Mouse (Mus musculus) forelimb bud, embryonic 11.5 days (tissue): ENCODE data around the gene Sqstm1.
"Not testable (repeated sequence)": the region's sequence is repeated elsewhere in the genome, so short reads cannot be mapped to it uniquely, and the experiment has no call there.

Experiments
- DNase-seq: peaks from one replicate; pipeline ENCODE4 v3.0.0-alpha.2; 2012; ENCODE audit warnings: low read depth, low spot score

The Sqstm1 gene

DNA sequence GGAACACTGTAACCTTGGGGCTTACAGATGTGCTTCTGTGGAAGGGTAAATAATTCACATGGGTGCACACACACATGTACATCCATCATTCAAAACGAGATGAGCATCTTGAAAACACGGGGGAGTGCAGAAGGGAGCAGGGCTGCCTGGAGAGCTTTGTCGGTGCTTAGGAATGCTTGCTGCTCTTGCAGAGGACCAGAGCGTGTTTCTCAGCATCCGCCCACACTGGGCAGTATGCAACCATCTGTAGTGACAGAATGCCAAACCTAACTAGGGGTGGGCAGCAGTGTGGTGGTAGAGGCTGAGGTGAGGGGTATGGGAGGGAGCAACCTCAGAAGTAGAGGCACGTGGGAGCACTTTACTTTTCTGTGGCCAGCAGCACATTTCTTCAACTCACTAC, 33.5 kb downstream of the Sqstm1 start:
- no peak for DNase-seq

DNA sequence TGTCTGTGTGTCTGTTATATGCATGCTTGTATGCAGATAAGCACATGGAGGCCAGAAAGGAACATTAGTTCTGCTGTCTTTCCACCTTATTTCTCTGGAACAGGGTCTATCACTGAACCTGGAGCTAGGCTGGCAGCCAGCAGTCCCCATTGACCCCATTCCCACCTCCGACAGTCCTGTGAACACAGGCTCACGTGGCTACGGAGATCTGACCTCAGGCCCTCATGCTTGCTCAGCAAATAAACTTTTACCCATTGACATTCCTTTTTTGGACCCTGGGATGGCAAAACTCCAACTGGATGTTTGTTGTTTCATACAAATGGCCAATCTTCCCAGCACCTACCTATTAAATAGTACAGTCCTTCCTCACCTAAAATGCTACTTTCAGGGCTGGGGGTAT, 34.3 kb downstream of the Sqstm1 start:
- no peak for DNase-seq

- peak; percentile 94 for DNase-seq
Observed at GRCm38 (mm10) chr11:50174730-50175187, 35.9 kb downstream of the Sqstm1 start.

DNA sequence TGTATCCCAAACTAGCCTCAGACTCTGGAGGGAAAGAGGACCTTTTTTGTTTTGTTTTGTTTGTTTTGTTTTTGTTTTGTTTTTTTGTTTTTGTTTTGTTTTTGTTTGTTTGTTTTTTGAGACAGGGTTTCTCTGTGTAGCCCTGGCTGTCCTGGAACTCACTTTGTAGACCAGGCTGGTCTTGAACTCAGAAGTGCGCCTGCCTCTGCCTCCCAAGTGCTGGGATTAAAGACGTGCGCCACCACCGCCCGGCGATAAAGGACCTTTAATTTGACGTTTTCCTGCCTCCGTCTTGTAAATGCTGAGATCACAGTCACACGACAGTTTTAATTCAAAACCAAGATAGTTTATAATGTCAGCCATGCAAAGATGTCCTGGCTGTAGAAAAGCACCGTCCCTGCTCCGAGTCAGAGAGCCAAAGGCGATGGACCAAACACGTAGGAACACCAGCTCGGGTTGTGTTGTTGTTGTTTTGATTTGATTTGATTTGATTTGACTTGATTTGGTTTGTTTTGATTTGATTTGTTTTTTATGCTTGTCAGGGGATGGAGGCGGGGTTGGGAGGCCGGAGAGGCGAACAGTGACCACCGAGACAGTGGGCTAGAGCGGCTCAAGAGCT, 36.4 kb downstream of the Sqstm1 start, which contains the start of gene Mrnip:
Gene Mrnip, plus strand, starts transcription at position 334 of the 619 bp plus-strand sequence.
- DNase-seq: not testable (repeated sequence)

DNA sequence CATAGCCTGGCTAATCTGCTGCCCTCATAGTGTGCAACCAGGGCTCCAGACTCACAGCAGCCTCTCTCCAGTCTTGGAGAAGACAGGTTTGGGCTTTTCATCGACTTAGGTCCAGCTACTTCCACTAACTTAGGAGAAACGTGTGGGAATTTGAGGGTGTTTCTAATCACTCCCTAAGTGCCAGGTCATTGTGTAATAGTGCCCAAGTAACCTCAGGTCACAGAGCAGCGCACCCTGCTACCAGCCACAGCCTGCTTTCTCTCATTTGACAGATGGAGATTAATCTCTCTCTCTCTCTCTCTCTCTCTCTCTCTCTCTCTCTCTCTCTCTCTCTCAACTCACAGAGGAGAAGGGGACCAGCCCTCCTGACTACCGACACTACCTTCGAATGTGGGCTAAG, 42.3 kb downstream of the Sqstm1 start:
- no peak for DNase-seq

- no peak for DNase-seq
Observed at GRCm38 (mm10) chr11:50162338-50163050, 48.1 kb downstream of the Sqstm1 start.

DNA sequence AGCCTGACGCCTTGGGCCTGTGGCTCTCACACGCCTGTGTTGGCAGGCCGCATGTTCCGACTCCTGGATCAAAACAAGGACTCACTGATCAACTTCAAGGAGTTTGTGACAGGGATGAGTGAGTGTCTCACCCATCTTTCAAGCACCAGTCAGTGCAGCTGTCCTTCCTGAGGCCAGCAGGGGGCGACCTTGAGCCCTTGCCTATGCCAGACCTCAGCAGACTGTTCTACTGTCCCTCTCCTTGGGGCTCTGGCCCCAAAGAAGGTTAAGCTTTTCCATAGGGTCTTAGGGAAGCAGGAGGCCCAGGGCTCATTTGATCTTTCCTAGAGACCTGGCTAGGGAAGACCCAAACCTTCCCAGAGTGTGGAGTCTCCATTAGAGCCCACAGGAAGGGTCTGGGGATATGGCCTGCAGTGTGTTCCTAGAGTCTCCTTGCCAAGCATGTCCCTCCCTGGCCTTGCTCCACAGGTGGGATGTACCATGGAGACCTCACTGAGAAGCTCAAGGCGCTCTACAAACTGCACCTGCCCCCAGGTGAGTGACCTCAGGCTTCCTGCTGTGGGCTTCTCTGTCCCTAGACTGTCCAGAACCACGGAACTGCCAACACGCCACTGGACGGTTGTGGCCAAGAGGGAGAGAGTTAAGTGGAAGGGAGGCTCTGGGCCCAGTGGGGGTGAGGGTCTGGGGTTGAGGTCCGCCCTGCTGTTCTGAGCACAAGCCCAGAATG, 48.9 kb downstream of the Sqstm1 start:
- peak; percentile 55 for DNase-seq

GRCm38 (mm10) chr11:50159347-50159746, 51.3 kb downstream of the Sqstm1 start:
- DNase-seq: no peak

GRCm38 (mm10) chr11:50158346-50158745, 52.3 kb downstream of the Sqstm1 start:
- no peak for DNase-seq

- no peak for DNase-seq
Observed at GRCm38 (mm10) chr11:50156725-50157258, 53.8 kb downstream of the Sqstm1 start.

DNA sequence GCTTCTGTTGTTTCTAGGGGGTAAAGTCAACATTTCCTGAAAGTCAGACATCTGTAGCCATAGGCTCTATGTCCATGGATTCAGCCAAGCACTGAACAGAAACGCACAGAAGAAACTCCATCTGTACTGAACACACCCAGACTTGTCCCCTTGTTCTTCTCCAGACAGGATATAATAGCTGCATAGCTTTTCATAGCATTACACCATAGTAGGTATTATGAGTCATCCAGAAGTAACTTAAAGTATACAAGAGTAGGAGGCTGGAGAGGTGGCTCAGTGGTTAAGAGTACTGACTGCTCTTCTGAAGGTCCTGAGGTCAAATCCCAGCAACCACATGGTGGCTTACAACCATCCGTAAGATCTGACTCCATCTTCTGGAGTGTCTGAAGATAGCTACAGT, 54.8 kb downstream of the Sqstm1 start:
- DNase-seq: no peak

GRCm38 (mm10) chr11:50154777-50155520, 55.7 kb downstream of the Sqstm1 start:
- DNase-seq: no peak

DNA sequence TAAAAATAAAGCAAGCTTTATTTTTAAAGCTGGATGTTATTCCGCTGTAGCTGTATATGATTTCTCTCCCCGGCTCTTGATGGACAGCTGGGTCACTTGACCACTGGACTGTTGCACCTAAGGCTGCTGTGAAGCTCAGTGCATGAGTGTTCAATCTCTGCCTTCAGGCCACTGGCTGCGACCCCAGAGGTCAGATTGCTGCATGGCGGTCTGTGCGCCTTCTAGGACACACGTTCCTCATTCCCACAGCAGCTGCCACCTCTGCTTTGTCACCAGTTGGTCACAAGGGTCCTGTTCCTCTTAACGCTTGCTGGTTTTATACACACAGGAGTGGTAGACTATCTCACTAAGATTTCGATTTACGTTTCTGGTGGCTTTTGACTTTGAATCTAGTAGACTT, 56.5 kb downstream of the Sqstm1 start:
- DNase-seq: no peak

GRCm38 (mm10) chr11:50151374-50151773, 59.3 kb downstream of the Sqstm1 start:
- DNase-seq: no peak

GRCm38 (mm10) chr11:50149603-50150150, 61.0 kb downstream of the Sqstm1 start:
- no peak for DNase-seq
